Mouse (Mus musculus) intestine, postnatal 0 days (tissue): Measurements from ENCODE around the gene Cuta. TPM values are rescaled to one million over a fixed set of nuclear protein-coding genes. Genes with fewer than 3 reads are reported as not detected.

Experiments used
- ATAC-seq: fragments of 200-750 bp; cut with Nextera tagmentation; 2 replicates; pipeline ENCODE4 v1.8.0; 2017; ENCODE audit warnings: mild to moderate bottlenecking, moderate TSS enrichment, moderate library complexity
- H3K27ac ChIP-seq: fragments of 300-500 bp; sonication (generic); 2 replicates; pipeline ENCODE4 v1.5.1; 2014; ENCODE audit warnings: mild to moderate bottlenecking, low read depth, low read length, moderate library complexity
- H3K27me3 ChIP-seq: fragments of 300-500 bp; sonication (generic); replicated peaks from 2 replicates; pipeline ENCODE4 v1.6.1; 2014; ENCODE audit warnings: low read length, mixed read lengths; ENCODE audit not compliant: control insufficient read depth, insufficient read depth
- H3K36me3 ChIP-seq: fragments of 300-500 bp; sonication (generic); 2 replicates; pipeline ENCODE4 v1.6.1; 2014; ENCODE audit warnings: mild to moderate bottlenecking, moderate library complexity; ENCODE audit not compliant: control insufficient read depth, insufficient read depth
- H3K4me1 ChIP-seq: fragments of 300-500 bp; sonication (generic); replicated peaks from 2 replicates; pipeline ENCODE4 v1.6.1; 2014; ENCODE audit warnings: antibody characterized with exemption, low read length, mixed read lengths; ENCODE audit not compliant: control insufficient read depth, insufficient read depth
- H3K4me2 ChIP-seq: fragments of 300-500 bp; sonication (generic); replicated peaks from 2 replicates; pipeline ENCODE4 v1.6.1; 2014; ENCODE audit warnings: low read depth, mild to moderate bottlenecking, moderate library complexity
- H3K4me3 ChIP-seq: fragments of 300-500 bp; sonication (generic); 2 replicates; pipeline ENCODE4 v1.5.1; 2014; ENCODE audit warnings: low read depth, low read length
- H3K9ac ChIP-seq: fragments of 300-500 bp; sonication (generic); 2 replicates; pipeline ENCODE4 v1.6.1; 2014; ENCODE audit warnings: mild to moderate bottlenecking, low read depth, low read length
- H3K9me3 ChIP-seq: fragments of 300-500 bp; sonication (generic); 2 replicates; pipeline ENCODE4 v1.6.1; 2016; ENCODE audit warnings: mixed run types; ENCODE audit not compliant: control insufficient read depth
- CTCF ChIP-seq: sonication (generic); IDR thresholded peaks from 2 replicates; pipeline ENCODE4 v1.5.1; 2016; ENCODE audit warnings: low read depth, mild to moderate bottlenecking, control low read depth, antibody characterized with exemption, moderate library complexity
- WGBS: fragments of 180-500 bp; shearing (Covaris S2); extraction: QIAGEN DNeasy Blood & Tissue Kit; methylation state at CpG from one replicate; pipeline ENCODE4 v1.1.7; 2014; 5-methylcytosine and 5-hydroxymethylcytosine counted together
- polyA plus RNA-seq: library from polyadenylated mRNA; unstranded; fragments of >200 nt; fragmentation: Nextera tagmentation; extraction: Ambion mirVana; gene quantifications from 2 replicates; pipeline ENCODE4 v1.2.1, GENCODE M21; 2015

Gene Cuta
- polyA plus RNA-seq, 1 experiment from 2014 or later = 287 TPM

DNA sequence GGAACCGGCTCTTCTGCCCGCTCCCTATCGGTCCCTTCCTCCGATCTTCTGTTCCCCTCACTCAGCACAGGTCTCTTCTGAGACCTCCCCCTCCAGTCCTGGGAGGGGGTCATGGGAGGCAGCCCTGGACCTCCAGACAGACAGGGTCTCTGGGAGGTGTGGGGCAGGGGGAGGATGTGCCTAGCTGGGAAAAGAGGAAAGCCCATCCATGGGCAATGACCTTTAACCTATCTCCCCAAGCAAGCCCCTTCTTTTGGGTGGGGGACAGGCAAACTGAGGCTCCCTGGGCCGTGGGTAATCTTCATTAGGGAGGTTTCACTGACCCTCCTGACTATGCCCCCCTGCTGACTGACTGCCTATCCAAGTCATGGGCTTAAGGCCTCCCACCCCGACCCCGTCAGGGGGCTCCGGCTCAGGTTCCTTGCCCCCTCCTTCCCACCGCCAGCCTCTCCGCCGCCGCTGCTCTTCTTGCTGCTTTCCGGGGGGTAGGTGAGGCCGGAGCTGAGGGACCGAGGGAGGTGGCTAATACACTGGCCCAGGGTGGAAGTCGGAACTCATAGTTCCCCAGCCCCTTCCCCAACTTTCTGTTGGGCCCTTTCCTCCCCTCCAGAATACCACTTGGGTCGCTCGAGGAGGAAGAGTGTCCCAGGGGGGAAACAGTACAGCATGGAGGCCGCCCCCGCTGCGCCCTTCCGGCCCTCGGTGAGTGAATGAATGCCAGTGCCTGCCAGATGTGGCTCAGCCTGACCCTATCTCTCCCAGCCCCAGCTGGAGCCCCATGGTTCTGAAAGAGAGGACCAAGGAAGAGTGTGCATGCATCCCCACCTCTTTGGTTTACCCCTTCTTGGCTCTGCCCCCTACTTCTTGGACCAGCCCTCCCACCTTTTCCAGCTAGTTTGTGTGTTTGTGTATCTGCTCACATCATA is 12.8 kb upstream of the Cuta start:
- ATAC-seq = no peak
- H3K4me1 ChIP-seq = peaks cover 7% of the 10 kb centered on the region; the same call in 1 of the 2 replicates

DNA sequence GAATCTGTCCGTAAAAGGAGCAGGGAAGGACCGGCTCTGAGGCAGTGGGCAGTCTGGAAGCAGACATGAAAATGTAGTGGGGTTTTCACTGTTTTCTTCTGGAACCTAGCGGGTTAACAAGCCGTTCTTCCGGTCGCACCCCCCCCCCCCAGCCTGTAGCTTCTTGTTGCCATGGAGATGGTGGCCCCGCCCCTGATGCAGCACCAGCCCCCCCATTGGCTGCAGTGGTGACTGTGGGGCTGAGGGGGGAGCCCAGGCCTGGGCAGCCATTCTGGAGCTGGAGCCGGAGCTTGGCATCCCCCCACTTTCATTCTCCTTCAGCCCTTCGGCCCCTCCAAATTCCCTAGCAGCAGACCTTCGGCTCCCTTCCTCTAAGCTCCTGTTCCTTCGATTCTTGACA is 12.0 kb upstream of the Cuta start:
- TF ChIP-seq CTCF = no peak
- no peak for ATAC-seq
- Histone ChIP-seq H3K9me3 (no peaks in the 10 kb centered on the region), H3K4me2 (peak overlapping the region; percentile 55), H3K4me3 (peak overlapping the region; percentile 17; the same call in 1 of the 2 replicates), H3K4me1 (peaks cover 7% of the 10 kb centered on the region; the same call in 1 of the 2 replicates), H3K36me3 (no peaks in the 10 kb centered on the region), H3K27me3 (no peaks in the 10 kb centered on the region), H3K27ac (no peak overlapping the region), H3K9ac (no peak overlapping the region)
- 10% methylated on average over 11 of the region's 11 CpGs for WGBS

More for the DNA sequence above, 12.8 kb upstream of the Cuta start:
- 42% methylated on average over 23 of the region's 23 CpGs for WGBS
- Histone ChIP-seq H3K9me3 (no peaks in the 10 kb centered on the region), H3K9ac (no peak overlapping the region), H3K27me3 (no peaks in the 10 kb centered on the region), H3K27ac (no peak overlapping the region), H3K4me2 (peak overlapping the region; percentile 55), H3K4me3 (peak overlapping the region; percentile 17; the same call in 1 of the 2 replicates), H3K36me3 (peaks cover 5% of the 10 kb centered on the region; the same call in 1 of the 2 replicates)
- TF ChIP-seq CTCF = no peak

DNA sequence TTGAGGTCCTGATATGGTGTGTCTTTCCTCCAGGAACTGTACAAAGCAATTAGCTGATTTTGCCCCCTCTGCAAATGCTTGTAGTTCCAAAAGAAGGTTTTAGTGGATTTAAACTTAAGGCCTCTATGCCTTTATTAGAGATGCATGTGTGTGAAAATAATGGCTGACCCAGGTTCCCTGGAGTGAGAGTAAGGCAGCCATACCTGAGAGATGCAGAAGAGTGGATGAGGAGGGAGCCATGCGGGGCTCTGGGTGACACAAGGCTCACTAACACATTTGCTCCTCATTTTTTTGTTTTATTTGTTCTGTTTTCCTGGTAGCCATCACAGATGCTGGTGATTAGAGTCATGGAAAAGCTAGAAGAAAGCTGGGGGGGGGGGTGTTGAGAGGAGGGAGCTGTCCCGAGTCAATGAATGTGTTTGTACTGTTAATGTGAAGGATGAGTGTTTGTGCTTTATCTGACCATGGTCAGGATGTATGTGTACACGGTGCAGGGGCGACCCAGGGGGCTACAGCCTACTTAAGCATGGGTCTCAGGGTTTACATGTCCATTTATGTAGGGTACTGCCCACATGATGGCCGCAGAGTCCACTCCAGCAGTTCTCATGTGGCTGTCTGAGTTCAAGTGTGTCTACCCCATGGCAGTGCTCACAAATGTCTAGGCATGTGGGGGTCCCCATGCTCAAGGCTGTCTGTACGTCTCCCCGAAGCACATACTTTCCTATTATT is 11.4 kb upstream of the Cuta start:
- H3K9ac ChIP-seq = no peak overlapping the region
- no peak overlapping the region for H3K27ac ChIP-seq
- no peaks in the 10 kb centered on the region for H3K27me3 ChIP-seq
- WGBS = 52% methylated on average over 7 of the region's 7 CpGs
- peak overlapping the region; percentile 55 for H3K4me2 ChIP-seq
- H3K4me1 ChIP-seq = peaks cover 7% of the 10 kb centered on the region; the same call in 1 of the 2 replicates
- no peak for TF ChIP-seq CTCF
- ATAC-seq = no peak
- no peaks in the 10 kb centered on the region for H3K36me3 ChIP-seq
- H3K4me3 ChIP-seq = no peak overlapping the region
- no peaks in the 10 kb centered on the region for H3K9me3 ChIP-seq

DNA sequence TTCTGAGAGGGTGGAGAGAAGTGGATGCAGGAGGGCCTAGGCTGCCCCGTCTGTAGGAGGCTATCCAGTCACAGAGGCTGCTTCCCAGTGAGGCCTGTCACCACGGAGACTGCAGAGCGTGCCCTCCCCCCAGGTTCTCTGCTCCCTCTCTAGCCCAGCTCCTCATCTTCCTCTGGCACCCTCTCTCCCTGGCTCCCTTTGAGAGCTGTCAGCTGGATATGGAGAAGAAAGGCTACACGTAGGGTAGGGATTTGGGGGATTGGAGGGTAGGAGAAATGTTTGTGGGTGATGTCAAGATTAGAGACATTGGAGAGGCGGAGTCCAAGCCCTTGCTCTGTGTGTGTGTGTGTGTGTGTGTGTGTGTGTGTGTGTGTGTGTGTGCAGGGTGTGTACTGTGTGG is 10.5 kb upstream of the Cuta start:
- no peak for TF ChIP-seq CTCF
- Histone ChIP-seq H3K4me2 (peak overlapping the region; percentile 100; the same call in 1 of the 2 replicates), H3K27me3 (no peaks in the 10 kb centered on the region), H3K4me3 (no peak overlapping the region), H3K27ac (no peak overlapping the region), H3K4me1 (peaks cover 7% of the 10 kb centered on the region; the same call in 1 of the 2 replicates), H3K36me3 (no peaks in the 10 kb centered on the region), H3K9ac (no peak overlapping the region), H3K9me3 (no peaks in the 10 kb centered on the region)
- WGBS = 59% methylated on average over 5 of the region's 5 CpGs
- no peak for ATAC-seq

DNA sequence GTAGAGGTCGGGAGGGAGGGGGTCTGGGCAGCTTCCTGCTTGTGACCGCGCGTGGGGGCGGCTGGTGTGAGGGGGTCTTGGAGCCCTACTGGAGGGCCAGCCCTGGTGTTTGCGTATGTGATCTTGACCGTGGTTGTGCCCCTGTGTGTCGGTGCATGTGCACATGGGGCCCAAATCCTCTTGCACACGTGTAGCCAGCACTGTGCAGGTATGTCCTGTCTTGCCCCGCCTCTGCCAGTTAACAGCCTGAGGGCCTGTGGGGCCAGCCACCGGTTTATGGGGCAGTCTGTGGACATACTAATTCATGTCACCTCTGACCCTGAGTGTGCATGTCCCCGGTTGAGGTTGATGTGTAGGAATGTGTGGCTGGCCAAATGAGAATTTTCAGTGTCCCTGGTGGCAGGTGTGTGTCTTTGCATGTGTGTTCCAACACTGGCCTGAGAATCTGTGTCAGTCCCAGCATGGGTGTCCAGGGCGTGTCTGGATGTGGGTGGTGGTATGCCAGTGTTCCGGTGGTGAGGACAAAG is 9.7 kb upstream of the Cuta start:
- 0 out of 2 replicates have a peak overlapping the region, but pooled peaks have one; percentile 45 for H3K9ac ChIP-seq
- peaks cover 7% of the 10 kb centered on the region; the same call in 1 of the 2 replicates for H3K4me1 ChIP-seq
- H3K9me3 ChIP-seq = no peaks in the 10 kb centered on the region
- peak; percentile 67 for TF ChIP-seq CTCF
- 7% methylated on average over 12 of the region's 14 CpGs for WGBS
- peak; percentile 61 for ATAC-seq
- H3K36me3 ChIP-seq = no peaks in the 10 kb centered on the region
- H3K27me3 ChIP-seq = no peaks in the 10 kb centered on the region
- H3K4me3 ChIP-seq = peak overlapping the region; percentile 69
- peak overlapping the region; percentile 28; the same call in 1 of the 2 replicates for H3K27ac ChIP-seq
- peak overlapping the region; percentile 100 for H3K4me2 ChIP-seq
